Mouse (Mus musculus): ENCODE measurements around the gene Runx1.

Gene Runx1

GRCm38 (mm10) chr16:92575792-92576191, 250.2 kb downstream of the Runx1 start:
- no peak for DNase-seq (ENCODE audit: low read depth, low spot score)

- no peak for DNase-seq (ENCODE audit: low read depth, low spot score)
Measured at GRCm38 (mm10) chr16:92573193-92573592, 252.8 kb downstream of the Runx1 start.

- peak; percentile 93 for DNase-seq (ENCODE audit: low read depth, low spot score)
Measured at GRCm38 (mm10) chr16:92571246-92571645, 254.7 kb downstream of the Runx1 start.

GRCm38 (mm10) chr16:92566146-92566545, 259.8 kb downstream of the Runx1 start:
- DNase-seq (ENCODE audit: low read depth, low spot score) = peak; percentile 34

GRCm38 (mm10) chr16:92565708-92566107, 260.2 kb downstream of the Runx1 start:
- peak; percentile 87 for DNase-seq (ENCODE audit: low read depth, low spot score)

- DNase-seq (ENCODE audit: low read depth, low spot score) = no peak
Measured at GRCm38 (mm10) chr16:92565291-92565690, 260.7 kb downstream of the Runx1 start.

GRCm38 (mm10) chr16:92555051-92555450, 270.9 kb downstream of the Runx1 start:
- no peak for DNase-seq (ENCODE audit: low read depth, low spot score)

- DNase-seq (ENCODE audit: low read depth, low spot score) = no peak
Measured at GRCm38 (mm10) chr16:92552858-92553257, 273.1 kb downstream of the Runx1 start.

GRCm38 (mm10) chr16:92552106-92552382, 273.9 kb downstream of the Runx1 start:
- no peak for DNase-seq (ENCODE audit: low read depth, low spot score)

Data from ZHBTc4 (cell line).